Mouse (Mus musculus) CH12.LX (cell line): ENCODE measurements around the gene Ndufa11. TPM values are rescaled to one million over a fixed set of nuclear protein-coding genes. Genes with fewer than 3 reads are reported as not detected.

Source experiments
- DNase-seq: peaks from one replicate; pipeline ENCODE4 v3.0.0-alpha.2; 2013; ENCODE audit errors: extremely low read depth
- H3K27ac ChIP-seq: 2 replicates; pipeline ENCODE4 v1.5.1; 2012; ENCODE audit warnings: low read depth, mild to moderate bottlenecking, control low read depth, moderate library complexity; ENCODE audit not compliant: insufficient read depth
- H3K27me3 ChIP-seq: replicated peaks from 2 replicates; pipeline ENCODE3; 2012; ENCODE audit warnings: inconsistent platforms
- H3K36me3 ChIP-seq, 2 experiments: replicated peaks in 1 of 2; 2 replicates each; pipeline versions ENCODE3 to v1.6.1; 2012; ENCODE audit warnings: inconsistent platforms in 1 of 2, low read length in 1 of 2, mild to moderate bottlenecking in 1 of 2, mixed read lengths in 1 of 2, moderate library complexity in 1 of 2; ENCODE audit not compliant: control insufficient read depth in 1 of 2, insufficient read depth in 1 of 2
- H3K4me1 ChIP-seq, 2 experiments: 2 replicates each; pipeline ENCODE4 v1.6.1; 2012; ENCODE audit warnings: inconsistent platforms in 1 of 2, moderate library complexity in 1 of 2; ENCODE audit not compliant: insufficient read depth in 2 of 2, control insufficient read depth in 1 of 2
- H3K4me2 ChIP-seq: 2 replicates; pipeline ENCODE4 v1.6.1; 2012; ENCODE audit warnings: low read depth, mild to moderate bottlenecking, control low read depth; ENCODE audit not compliant: poor library complexity, insufficient read depth, severe bottlenecking
- H3K4me3 ChIP-seq, 3 experiments: fragments of 150-350 bp in 1 of 3; sonication (generic) in 1 of 3; replicated peaks in 1 of 3; 2 replicates each; pipeline versions ENCODE3 to v1.5.1; 2011 to 2012; ENCODE audit warnings: low read depth in 2 of 3, low read length in 2 of 3, mild to moderate bottlenecking in 2 of 3, moderate library complexity in 2 of 3, control low read depth in 1 of 3, improper control_type of control experiment in 1 of 3, inconsistent platforms in 1 of 3, mixed read lengths in 1 of 3; ENCODE audit not compliant: poor library complexity in 1 of 3
- H3K79me2 ChIP-seq: replicated peaks from 2 replicates; pipeline ENCODE4 v1.6.1; 2012; ENCODE audit warnings: mild to moderate bottlenecking, moderate library complexity; ENCODE audit not compliant: control insufficient read depth, poor library complexity, insufficient read depth, severe bottlenecking; ENCODE audit errors: extremely low read depth
- H3K9ac ChIP-seq: 2 replicates; pipeline ENCODE4 v1.6.1; 2012; ENCODE audit warnings: low read depth, mild to moderate bottlenecking, control low read depth, moderate library complexity; ENCODE audit not compliant: insufficient read depth
- H3K9me3 ChIP-seq: replicated peaks from 2 replicates; pipeline ENCODE3; 2012; ENCODE audit warnings: low read length, inconsistent platforms, mixed read lengths
- CHD2 ChIP-seq: IDR thresholded peaks from 2 replicates; pipeline ENCODE4 v1.6.1; 2011; ENCODE audit warnings: low read length, improper control_type of control experiment
- EP300 ChIP-seq: IDR thresholded peaks from 2 replicates; pipeline ENCODE4 v1.6.1; 2011; ENCODE audit warnings: low read length, improper control_type of control experiment
- GABPA ChIP-seq: IDR thresholded peaks from 2 replicates; pipeline ENCODE4 v1.6.1; 2012; ENCODE audit warnings: low read depth, low read length, improper control_type of control experiment, inconsistent platforms; ENCODE audit not compliant: insufficient replicate concordance
- HCFC1 ChIP-seq: IDR thresholded peaks from 2 replicates; pipeline ENCODE4 v1.6.1; 2012; ENCODE audit warnings: low read depth, mild to moderate bottlenecking, inconsistent platforms, low read length, improper control_type of control experiment
- MAZ ChIP-seq: IDR thresholded peaks from 2 replicates; pipeline ENCODE4 v1.6.1; 2012; ENCODE audit warnings: low read depth, mild to moderate bottlenecking, inconsistent platforms, low read length, improper control_type of control experiment, moderate library complexity
- PAX5 ChIP-seq: IDR thresholded peaks from 2 replicates; pipeline ENCODE4 v1.6.1; 2012; ENCODE audit warnings: low read length, inconsistent platforms, mixed read lengths
- POLR2A ChIP-seq: IDR thresholded peaks from 2 replicates; pipeline ENCODE4 v1.6.1; 2011; ENCODE audit warnings: low read depth, mild to moderate bottlenecking, improper control_type of control experiment, low read length
- POLR2AphosphoS2 ChIP-seq: IDR thresholded peaks from 2 replicates; pipeline ENCODE4 v1.6.1; 2011; ENCODE audit warnings: low read depth, low read length, improper control_type of control experiment
- TBP ChIP-seq: conservative IDR thresholded peaks from 2 replicates; pipeline ENCODE4 v1.6.1; 2011; ENCODE audit warnings: low read depth, low read length, improper control_type of control experiment
- TCF12 ChIP-seq: IDR thresholded peaks from 2 replicates; pipeline ENCODE4 v1.6.1; 2014; ENCODE audit warnings: low read depth, mild to moderate bottlenecking, inconsistent platforms, low read length, improper control_type of control experiment
- UBTF ChIP-seq: IDR thresholded peaks from 2 replicates; pipeline ENCODE4 v1.6.1; 2012; ENCODE audit warnings: low read depth, mild to moderate bottlenecking, inconsistent platforms, low read length, improper control_type of control experiment, moderate library complexity
- ZC3H11A ChIP-seq: IDR thresholded peaks from 2 replicates; pipeline ENCODE4 v1.6.1; 2012; ENCODE audit warnings: low read depth, mild to moderate bottlenecking, inconsistent platforms, low read length, improper control_type of control experiment
- dilution Hi-C: fragments of 300-500 bp; cut with MboI; formaldehyde crosslinking; loops from 2 replicates; pipeline ENCODE4 v1.14.3; 2020; ENCODE audit warnings: low sequenced_read_pairs; ENCODE audit not compliant: extremely low pct_unique_long_range_greater_than_20kb, extremely low pct_ligation_motif_present
- in situ Hi-C: fragments of 300-500 bp; cut with MboI; formaldehyde crosslinking; loops from 3 replicates; pipeline ENCODE4 v1.14.3; 2019; ENCODE audit warnings: low sequenced_read_pairs, low pct_ligation_motif_present, low pct_unique_long_range_greater_than_20kb, mixed read lengths
- polyA plus RNA-seq: library from polyadenylated mRNA; unstranded; fragments of >175 nt; gene quantifications from 2 replicates; pipeline ENCODE4 v1.2.1, GENCODE M21; 2012; ENCODE audit warnings: low read depth; ENCODE audit not compliant: insufficient read length
- total RNA-seq, 2 experiments: library from RNA; depleted of rRNA; stranded (reverse); fragments of 300-350 nt in 1 of 2; fragments of >200 nt in 1 of 2; gene quantifications; 2 replicates each; pipeline ENCODE4 v1.2.3; 2012 to 2014

Gene Ndufa11
- total and polyA plus RNA-seq, 3 experiments: 124 to 201 (median 155) TPM

DNA sequence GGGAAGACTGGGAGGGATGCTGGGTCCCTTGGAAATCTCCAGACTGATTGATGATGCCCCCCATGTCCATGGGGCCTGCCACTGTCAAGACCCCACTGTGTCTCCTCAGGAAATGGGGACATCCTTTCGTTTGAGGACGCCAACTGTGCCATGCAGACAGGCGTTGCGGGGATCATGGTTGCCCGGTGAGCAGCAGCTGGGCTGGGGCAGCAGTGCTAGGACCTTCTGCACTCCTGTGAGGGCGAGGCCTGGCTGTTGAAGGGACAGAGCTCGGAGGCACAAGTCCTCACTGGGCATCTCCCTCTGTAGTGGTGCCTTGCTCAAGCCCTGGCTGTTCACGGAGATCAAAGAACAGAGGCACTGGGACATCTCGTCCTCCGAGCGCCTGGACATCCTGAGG is 51.4 kb downstream of the Ndufa11 start:
- Histone ChIP-seq H3K79me2 (peaks cover 8% of the 10 kb centered on the region), H3K9me3 (no peaks in the 10 kb centered on the region), H3K4me1 (peaks cover 0 to 5% of the 10 kb centered on the region in 2 experiments; a peak in 2 of 4 replicates), H3K36me3 (peaks cover 51 to 72% of the 10 kb centered on the region in 2 experiments), H3K9ac (no peak overlapping the region), H3K27me3 (no peaks in the 10 kb centered on the region), H3K4me3 (no peak overlapping the region), H3K27ac (no peak overlapping the region), H3K4me2 (no peak overlapping the region)
- in situ Hi-C loops (no loop called here), dilution Hi-C loops (no loop called here)
- DNase-seq: no peak
- TF ChIP-seq ZC3H11A: no peak
- no peak for TF ChIP-seq GABPA
- TF ChIP-seq POLR2A: no peak
- TF ChIP-seq POLR2AphosphoS2: no peak
- no peak for TF ChIP-seq HCFC1
- TF ChIP-seq UBTF: no peak
- TF ChIP-seq MAZ: no peak
- TF ChIP-seq CHD2: no peak
- TF ChIP-seq TCF12: no peak
- TF ChIP-seq PAX5: no peak

DNA sequence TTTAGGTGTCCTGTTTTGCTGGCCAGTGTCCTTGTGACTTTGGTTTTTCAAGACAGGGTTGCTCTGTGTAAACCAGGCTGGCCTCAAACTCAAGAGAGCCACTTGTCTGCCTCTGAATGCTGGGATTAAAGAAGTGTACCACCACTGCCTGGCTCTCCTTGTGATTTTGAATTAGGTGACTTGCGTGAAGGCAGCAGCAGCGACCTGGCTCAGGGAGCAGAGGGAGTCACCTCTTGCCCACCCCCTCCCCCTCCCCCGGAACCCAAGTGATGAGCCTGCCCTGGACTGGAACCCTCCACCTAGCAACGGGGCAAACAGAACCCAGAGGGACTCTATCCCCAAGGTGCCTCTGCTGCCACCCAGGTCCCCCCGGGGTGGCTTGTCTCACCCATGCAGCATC is 52.4 kb downstream of the Ndufa11 start, which contains the start of gene Prr22:
Gene Prr22, plus strand, starts transcription at position 301 of the 400 bp plus-strand sequence.
- Histone ChIP-seq H3K9me3 (no peaks in the 10 kb centered on the region), H3K4me2 (no peak within 1 kb of the TSS), H3K79me2 (peaks cover 8% of the 10 kb centered on the region), H3K9ac (no peak within 1 kb of the TSS), H3K36me3 (peaks cover 51 to 75% of the 10 kb centered on the region in 2 experiments), H3K4me3 (no peak within 1 kb of the TSS), H3K4me1 (peaks cover 0 to 5% of the 10 kb centered on the region in 2 experiments; a peak in 2 of 4 replicates), H3K27me3 (no peaks in the 10 kb centered on the region), H3K27ac (no peak within 1 kb of the TSS)
- no peak for DNase-seq
- TF ChIP-seq TBP (no peak), EP300 (no peak)
- in situ Hi-C loops: no loop called here
- dilution Hi-C loops: no loop called here

Other genes starting within 250 kb of the Ndufa11 start
- gene Ptprs, start 241.3 kb upstream of the Ndufa11 start, total RNA-seq (2012; rRNA removed): 31.6 and 41.1 TPM in 2 replicates
- gene Ptprs, start 241.3 kb upstream of the Ndufa11 start, total RNA-seq (2014; rRNA removed): 10.4 and 11.3 TPM in 2 replicates
- gene Ptprs, start 241.3 kb upstream of the Ndufa11 start, polyA plus RNA-seq: 20.7 and 27.0 TPM in 2 replicates
- gene Znrf4, start 205.3 kb upstream of the Ndufa11 start, total RNA-seq (2012; rRNA removed): not detected in 2 replicates
- not detected in 2 replicates for gene Znrf4, start 205.3 kb upstream of the Ndufa11 start, total RNA-seq (2014; rRNA removed)
- not detected in 2 replicates for gene Znrf4, start 205.3 kb upstream of the Ndufa11 start, polyA plus RNA-seq
- gene Gm20219, start 163.4 kb upstream of the Ndufa11 start, total RNA-seq (2012; rRNA removed): 0.42 TPM in 2 replicates
- gene Gm20219, start 163.4 kb upstream of the Ndufa11 start, total RNA-seq (2014; rRNA removed): not detected in 2 replicates
- 1.4 and 1.6 TPM in 2 replicates for gene Gm20219, start 163.4 kb upstream of the Ndufa11 start, polyA plus RNA-seq
- 74.0 and 85.7 TPM in 2 replicates for gene Safb2, start 133.2 kb upstream of the Ndufa11 start, total RNA-seq (2012; rRNA removed)
- gene Safb2, start 133.2 kb upstream of the Ndufa11 start, total RNA-seq (2014; rRNA removed): 13.8 and 16.3 TPM in 2 replicates
- gene Safb2, start 133.2 kb upstream of the Ndufa11 start, polyA plus RNA-seq: 170 and 244 TPM in 2 replicates
- gene Safb, start 132.9 kb upstream of the Ndufa11 start, total RNA-seq (2012; rRNA removed): 75.9 and 88.5 TPM in 2 replicates
- 19.7 and 25.4 TPM in 2 replicates for gene Safb, start 132.9 kb upstream of the Ndufa11 start, total RNA-seq (2014; rRNA removed)
- 135 and 142 TPM in 2 replicates for gene Safb, start 132.9 kb upstream of the Ndufa11 start, polyA plus RNA-seq
- gene 2410015M20Rik, start 108.0 kb upstream of the Ndufa11 start, total RNA-seq (2012; rRNA removed): 249 and 272 TPM in 2 replicates
- 154 TPM in 2 replicates for gene 2410015M20Rik, start 108.0 kb upstream of the Ndufa11 start, total RNA-seq (2014; rRNA removed)
- gene 2410015M20Rik, start 108.0 kb upstream of the Ndufa11 start, polyA plus RNA-seq: 178 and 202 TPM in 2 replicates
- 4,187 and 4,995 TPM in 2 replicates for gene Rpl36, start 104.4 kb upstream of the Ndufa11 start, total RNA-seq (2012; rRNA removed)
- 1,342 and 1,734 TPM in 2 replicates for gene Rpl36, start 104.4 kb upstream of the Ndufa11 start, total RNA-seq (2014; rRNA removed)
- gene Rpl36, start 104.4 kb upstream of the Ndufa11 start, polyA plus RNA-seq: 1,364 and 1,412 TPM in 2 replicates
- 115 and 151 TPM in 2 replicates for gene Lonp1, start 90.9 kb upstream of the Ndufa11 start, total RNA-seq (2012; rRNA removed)
- gene Lonp1, start 90.9 kb upstream of the Ndufa11 start, total RNA-seq (2014; rRNA removed): 65.4 and 69.6 TPM in 2 replicates
- 99.4 and 112 TPM in 2 replicates for gene Lonp1, start 90.9 kb upstream of the Ndufa11 start, polyA plus RNA-seq
- 0.21 and 0.25 TPM in 2 replicates for gene Catsperd, start 89.6 kb upstream of the Ndufa11 start, total RNA-seq (2012; rRNA removed)
- gene Catsperd, start 89.6 kb upstream of the Ndufa11 start, total RNA-seq (2014; rRNA removed): 0.16 and 0.49 TPM in 2 replicates
- gene Catsperd, start 89.6 kb upstream of the Ndufa11 start, polyA plus RNA-seq: 0.36 and 0.45 TPM in 2 replicates
- gene Ranbp3, start 44.5 kb upstream of the Ndufa11 start, total RNA-seq (2012; rRNA removed): 77.9 and 91.6 TPM in 2 replicates
- gene Ranbp3, start 44.5 kb upstream of the Ndufa11 start, total RNA-seq (2014; rRNA removed): 71.5 and 79.5 TPM in 2 replicates
- gene Ranbp3, start 44.5 kb upstream of the Ndufa11 start, polyA plus RNA-seq: 86.0 and 86.8 TPM in 2 replicates
- gene Vmac, start 255 bp downstream of the Ndufa11 start, total RNA-seq (2012; rRNA removed): 3.5 and 5.1 TPM in 2 replicates
- 3.2 and 4.2 TPM in 2 replicates for gene Vmac, start 255 bp downstream of the Ndufa11 start, total RNA-seq (2014; rRNA removed)
- gene Vmac, start 255 bp downstream of the Ndufa11 start, polyA plus RNA-seq: 3.4 and 3.7 TPM in 2 replicates
- gene Nrtn, start 39.8 kb downstream of the Ndufa11 start, total RNA-seq (2012; rRNA removed): 0.25 and 0.34 TPM in 2 replicates
- gene Nrtn, start 39.8 kb downstream of the Ndufa11 start, total RNA-seq (2014; rRNA removed): not detected in 2 replicates
- not detected in 2 replicates for gene Nrtn, start 39.8 kb downstream of the Ndufa11 start, polyA plus RNA-seq
- 57.5 and 62.1 TPM in 2 replicates for gene Dus3l, start 47.0 kb downstream of the Ndufa11 start, total RNA-seq (2012; rRNA removed)
- 32.0 and 35.8 TPM in 2 replicates for gene Dus3l, start 47.0 kb downstream of the Ndufa11 start, total RNA-seq (2014; rRNA removed)
- 54.3 and 57.7 TPM in 2 replicates for gene Dus3l, start 47.0 kb downstream of the Ndufa11 start, polyA plus RNA-seq
- gene Prr22, start 52.5 kb downstream of the Ndufa11 start, total RNA-seq (2012; rRNA removed): 0.71 and 0.93 TPM in 2 replicates
- 0.15 and 0.18 TPM in 2 replicates for gene Prr22, start 52.5 kb downstream of the Ndufa11 start, total RNA-seq (2014; rRNA removed)
- gene Prr22, start 52.5 kb downstream of the Ndufa11 start, polyA plus RNA-seq: 1.3 and 1.6 TPM in 2 replicates
- 0.46 and 1.1 TPM in 2 replicates for gene Rfx2, start 113.2 kb downstream of the Ndufa11 start, total RNA-seq (2012; rRNA removed)
- gene Rfx2, start 113.2 kb downstream of the Ndufa11 start, total RNA-seq (2014; rRNA removed): 0.16 TPM in 1 of 2 replicates, not detected in the other
- 0.34 and 0.35 TPM in 2 replicates for gene Rfx2, start 113.2 kb downstream of the Ndufa11 start, polyA plus RNA-seq
- gene Acsbg2, start 156.7 kb downstream of the Ndufa11 start, total RNA-seq (2012; rRNA removed): not detected in 2 replicates
- not detected in 2 replicates for gene Acsbg2, start 156.7 kb downstream of the Ndufa11 start, total RNA-seq (2014; rRNA removed)
- not detected in 2 replicates for gene Acsbg2, start 156.7 kb downstream of the Ndufa11 start, polyA plus RNA-seq
- gene 1700061G19Rik, start 157.7 kb downstream of the Ndufa11 start, total RNA-seq (2012; rRNA removed): 0.08 TPM in 1 of 2 replicates, not detected in the other
- not detected in 2 replicates for gene 1700061G19Rik, start 157.7 kb downstream of the Ndufa11 start, total RNA-seq (2014; rRNA removed)
- 0.29 and 0.35 TPM in 2 replicates for gene 1700061G19Rik, start 157.7 kb downstream of the Ndufa11 start, polyA plus RNA-seq
- 20.3 and 24.4 TPM in 2 replicates for gene Mllt1, start 217.6 kb downstream of the Ndufa11 start, total RNA-seq (2012; rRNA removed)
- 15.9 and 17.1 TPM in 2 replicates for gene Mllt1, start 217.6 kb downstream of the Ndufa11 start, total RNA-seq (2014; rRNA removed)
- 39.7 and 40.4 TPM in 2 replicates for gene Mllt1, start 217.6 kb downstream of the Ndufa11 start, polyA plus RNA-seq